Mouse (Mus musculus): ENCODE results near the gene Map1a.

Map1a gene

GRCm38 (mm10) chr2:121297701-121298100 is 8.3 kb downstream of the Map1a start:
- Histone ChIP-seq H3K36me3 (ENCODE audit: insufficient read depth, low read length) (peaks cover 45% of the 10 kb centered on the region), H3K27me3 (ENCODE audit: insufficient read depth, low read length) (peaks cover 38% of the 10 kb centered on the region), H3K4me1 (replicated peaks; ENCODE audit: low read depth, low read length) (peaks cover 97% of the 10 kb centered on the region), H3K9me3 (ENCODE audit: low read length) (peaks cover 3% of the 10 kb centered on the region; the same call in 1 of the 2 replicates), H3K4me3 (replicated peaks; ENCODE audit: low read length) (peak overlapping the region; percentile 46)
- TF ChIP-seq POU5F1 (IDR thresholded peaks at IDR 0.05; ENCODE audit: borderline replicate concordance, low read length) (no peak), NANOG (IDR thresholded peaks at IDR 0.05; ENCODE audit: borderline replicate concordance, low read length) (no peak), CTCF (conservative IDR thresholded peaks at IDR 0.05; ENCODE audit: low read length) (no peak)

- H3K4me1 ChIP-seq (replicated peaks; ENCODE audit: low read depth, low read length): peaks cover 93% of the 10 kb centered on the region
- peaks cover 38% of the 10 kb centered on the region for H3K27me3 ChIP-seq (ENCODE audit: insufficient read depth, low read length)
- H3K9me3 ChIP-seq (ENCODE audit: low read length): peaks cover 4% of the 10 kb centered on the region; the same call in 1 of the 2 replicates
- H3K36me3 ChIP-seq (ENCODE audit: insufficient read depth, low read length): peaks cover 50% of the 10 kb centered on the region
- peak overlapping the region; percentile 46 for H3K4me3 ChIP-seq (replicated peaks; ENCODE audit: low read length)
- no peak for TF ChIP-seq CTCF (conservative IDR thresholded peaks at IDR 0.05; ENCODE audit: low read length)
- no peak for TF ChIP-seq POU5F1 (IDR thresholded peaks at IDR 0.05; ENCODE audit: borderline replicate concordance, low read length)
- no peak for TF ChIP-seq NANOG (IDR thresholded peaks at IDR 0.05; ENCODE audit: borderline replicate concordance, low read length)
These were observed 8.7 kb downstream of the Map1a start for GRCm38 (mm10) chr2:121298131-121298530.

GRCm38 (mm10) chr2:121299471-121299870 is 10.1 kb downstream of the Map1a start:
- Histone ChIP-seq H3K9me3 (ENCODE audit: low read length) (peaks cover 16% of the 10 kb centered on the region), H3K4me1 (replicated peaks; ENCODE audit: low read depth, low read length) (peaks cover 80% of the 10 kb centered on the region), H3K36me3 (ENCODE audit: insufficient read depth, low read length) (peaks cover 63% of the 10 kb centered on the region), H3K4me3 (replicated peaks; ENCODE audit: low read length) (peak overlapping the region; percentile 52), H3K27me3 (ENCODE audit: insufficient read depth, low read length) (peaks cover 38% of the 10 kb centered on the region)
- TF ChIP-seq NANOG (IDR thresholded peaks at IDR 0.05; ENCODE audit: borderline replicate concordance, low read length) (no peak), CTCF (conservative IDR thresholded peaks at IDR 0.05; ENCODE audit: low read length) (no peak), POU5F1 (IDR thresholded peaks at IDR 0.05; ENCODE audit: borderline replicate concordance, low read length) (no peak)

GRCm38 (mm10) chr2:121300036-121300435 is 10.6 kb downstream of the Map1a start:
- peaks cover 12% of the 10 kb centered on the region for H3K9me3 ChIP-seq (ENCODE audit: low read length)
- H3K4me1 ChIP-seq (replicated peaks; ENCODE audit: low read depth, low read length): peaks cover 80% of the 10 kb centered on the region
- peaks cover 67% of the 10 kb centered on the region for H3K36me3 ChIP-seq (ENCODE audit: insufficient read depth, low read length)
- H3K4me3 ChIP-seq (replicated peaks; ENCODE audit: low read length): peak overlapping the region; percentile 52
- TF ChIP-seq POU5F1 (IDR thresholded peaks at IDR 0.05; ENCODE audit: borderline replicate concordance, low read length) (no peak), CTCF (conservative IDR thresholded peaks at IDR 0.05; ENCODE audit: low read length) (no peak), NANOG (IDR thresholded peaks at IDR 0.05; ENCODE audit: borderline replicate concordance, low read length) (no peak)
- H3K27me3 ChIP-seq (ENCODE audit: insufficient read depth, low read length): peaks cover 38% of the 10 kb centered on the region

DNA sequence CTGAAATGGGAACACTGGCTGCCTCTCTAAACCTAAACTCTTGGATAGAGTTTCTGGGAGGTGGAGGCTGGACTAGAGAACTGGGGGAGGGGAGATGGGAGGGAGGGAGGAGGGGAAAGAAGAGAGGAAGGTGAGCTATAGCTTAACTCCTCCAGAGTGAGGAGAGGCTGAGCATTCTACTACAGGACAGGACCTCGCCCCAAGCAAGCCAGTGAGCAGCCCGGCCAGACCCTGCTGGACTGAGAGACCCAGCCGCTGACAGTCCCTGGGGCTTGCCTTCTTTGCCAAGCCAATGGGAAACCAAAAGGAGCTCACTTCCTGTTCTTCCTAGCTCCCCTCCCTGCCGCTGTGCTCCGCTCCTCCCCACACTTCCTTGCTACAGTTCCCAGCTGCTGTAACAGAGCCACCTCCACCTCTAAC is 19.6 kb downstream of the Map1a start:
- no peaks in the 10 kb centered on the region for H3K27me3 ChIP-seq (ENCODE audit: insufficient read depth, low read length)
- H3K36me3 ChIP-seq (ENCODE audit: insufficient read depth, low read length): peaks cover 56% of the 10 kb centered on the region
- H3K4me3 ChIP-seq (replicated peaks; ENCODE audit: low read length): peak overlapping the region; percentile 45
- peaks cover 3% of the 10 kb centered on the region for H3K9me3 ChIP-seq (ENCODE audit: low read length)
- TF ChIP-seq CTCF (conservative IDR thresholded peaks at IDR 0.05; ENCODE audit: low read length): no peak
- no peak for TF ChIP-seq NANOG (IDR thresholded peaks at IDR 0.05; ENCODE audit: borderline replicate concordance, low read length)
- TF ChIP-seq POU5F1 (IDR thresholded peaks at IDR 0.05; ENCODE audit: borderline replicate concordance, low read length): no peak
- H3K4me1 ChIP-seq (replicated peaks; ENCODE audit: low read depth, low read length): peaks cover 52% of the 10 kb centered on the region

- no peaks in the 10 kb centered on the region for H3K9me3 ChIP-seq (ENCODE audit: low read length)
- no peak for TF ChIP-seq CTCF (conservative IDR thresholded peaks at IDR 0.05; ENCODE audit: low read length)
- no peak for TF ChIP-seq NANOG (IDR thresholded peaks at IDR 0.05; ENCODE audit: borderline replicate concordance, low read length)
- TF ChIP-seq POU5F1 (IDR thresholded peaks at IDR 0.05; ENCODE audit: borderline replicate concordance, low read length): no peak
- peaks cover 11% of the 10 kb centered on the region for H3K36me3 ChIP-seq (ENCODE audit: insufficient read depth, low read length)
- no peaks in the 10 kb centered on the region for H3K27me3 ChIP-seq (ENCODE audit: insufficient read depth, low read length)
- H3K4me3 ChIP-seq (replicated peaks; ENCODE audit: low read length): no peak overlapping the region
- H3K4me1 ChIP-seq (replicated peaks; ENCODE audit: low read depth, low read length): peaks cover 5% of the 10 kb centered on the region
These were observed 26.9 kb downstream of the Map1a start for GRCm38 (mm10) chr2:121316278-121316677.

GRCm38 (mm10) chr2:121323041-121323440 is 33.6 kb downstream of the Map1a start:
- H3K4me1 ChIP-seq (replicated peaks; ENCODE audit: low read depth, low read length): no peaks in the 10 kb centered on the region; the same call in 1 of the 2 replicates
- TF ChIP-seq CTCF (conservative IDR thresholded peaks at IDR 0.05; ENCODE audit: low read length): no peak
- no peak for TF ChIP-seq POU5F1 (IDR thresholded peaks at IDR 0.05; ENCODE audit: borderline replicate concordance, low read length)
- no peak overlapping the region for H3K4me3 ChIP-seq (replicated peaks; ENCODE audit: low read length)
- no peaks in the 10 kb centered on the region for H3K27me3 ChIP-seq (ENCODE audit: insufficient read depth, low read length)
- peaks cover 20% of the 10 kb centered on the region for H3K36me3 ChIP-seq (ENCODE audit: insufficient read depth, low read length)
- H3K9me3 ChIP-seq (ENCODE audit: low read length): no peaks in the 10 kb centered on the region

DNA sequence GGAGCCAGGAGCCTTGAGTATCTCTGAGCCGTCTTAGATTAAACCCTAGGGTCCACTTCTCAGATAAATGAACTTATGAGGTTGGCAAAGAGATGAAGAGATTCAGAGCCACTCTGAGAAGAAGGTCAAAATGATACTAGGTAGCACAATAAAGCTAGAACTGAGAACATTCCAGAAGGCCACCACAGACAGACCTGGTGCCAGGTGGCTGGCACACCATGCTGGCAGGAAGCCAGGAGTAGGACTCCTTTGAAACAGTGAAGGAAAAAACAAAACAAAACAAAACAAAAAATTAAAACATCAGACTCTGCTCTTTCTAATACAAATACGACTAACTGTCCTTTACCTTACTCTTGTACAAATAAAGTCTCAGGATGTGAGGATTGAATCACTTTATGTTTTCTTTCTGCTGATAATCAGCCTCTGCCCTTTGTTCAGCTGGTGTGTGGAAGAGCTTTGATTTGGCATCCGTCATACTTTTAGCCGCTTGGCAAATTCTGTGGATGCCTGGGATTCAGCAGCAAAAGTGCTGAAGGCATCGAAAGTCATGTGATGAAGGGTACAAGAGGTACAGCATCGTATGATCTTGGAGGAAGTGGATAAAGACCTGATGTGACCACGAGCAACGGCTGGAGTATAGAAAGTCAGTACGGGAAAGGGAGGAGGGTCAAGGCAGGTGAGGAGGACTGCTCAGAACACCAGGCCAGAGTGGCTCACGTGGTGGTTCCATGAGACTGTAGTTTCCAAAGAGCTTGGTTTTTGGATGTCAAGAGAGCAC is 34.5 kb downstream of the Map1a start:
- H3K4me3 ChIP-seq (replicated peaks; ENCODE audit: low read length): no peak overlapping the region
- TF ChIP-seq CTCF (conservative IDR thresholded peaks at IDR 0.05; ENCODE audit: low read length) (no peak), POU5F1 (IDR thresholded peaks at IDR 0.05; ENCODE audit: borderline replicate concordance, low read length) (no peak), NANOG (IDR thresholded peaks at IDR 0.05; ENCODE audit: borderline replicate concordance, low read length) (no peak)
- H3K27me3 ChIP-seq (ENCODE audit: insufficient read depth, low read length): no peaks in the 10 kb centered on the region

More for the DNA sequence above, 34.5 kb downstream of the Map1a start:
- Histone ChIP-seq H3K4me1 (replicated peaks; ENCODE audit: low read depth, low read length) (no peaks in the 10 kb centered on the region; the same call in 1 of the 2 replicates), H3K36me3 (ENCODE audit: insufficient read depth, low read length) (peaks cover 20% of the 10 kb centered on the region), H3K9me3 (ENCODE audit: low read length) (no peaks in the 10 kb centered on the region)

Measured in E14TG2a.4 (cell line).